In genomic region chr14:29976927-29977326, GRCm38 (mm10) we compare ENCODE assay signal across 17 mouse cellular contexts. TPM values are rescaled to one million over a fixed set of nuclear protein-coding genes. Genes with fewer than 3 reads are reported as not detected.
"Had no signal": no experiment of that assay in that cellular context is flagged by ENCODE, and none has a peak within 500 bp of the region (broad histone marks: within the 10 kb centered on the region; RNA-seq: fewer than 3 reads in every experiment).

No protein-coding gene starts in this region.

- H3K4me3 ChIP-seq: midbrain, embryonic 10.5 days; midbrain, embryonic 12.5 days; neural tube, embryonic 12.5 days; stomach, embryonic 15.5 days had no signal

- H3K4me1 ChIP-seq: stomach, embryonic 15.5 days had no signal

- H3K4me2 ChIP-seq: lung, embryonic 14.5 days; midbrain, embryonic 12.5 days; neural tube, embryonic 12.5 days; stomach, embryonic 15.5 days had no signal

- H3K9ac ChIP-seq: liver, embryonic 14.5 days; lung, embryonic 14.5 days; midbrain, embryonic 12.5 days; neural tube, embryonic 12.5 days; stomach, embryonic 15.5 days had no signal

- H3K9me3 ChIP-seq: stomach, embryonic 15.5 days had no signal

- H3K27me3 ChIP-seq: midbrain, embryonic 12.5 days; neural tube, embryonic 12.5 days; stomach, embryonic 15.5 days had no signal

- H3K27ac ChIP-seq: liver, embryonic 14.5 days; midbrain, embryonic 10.5 days; midbrain, embryonic 12.5 days; neural tube, embryonic 12.5 days; stomach, embryonic 15.5 days had no signal

- ATAC-seq: midbrain, embryonic 16.5 days had no signal

- DNase-seq: lung, adult 18-20 months; lung, embryonic 14.5 days; lung, postnatal 10 days; lung, postnatal 4 days; midbrain, embryonic 14.5 days; right cerebral cortex, postnatal 14 days; thymus, adult 2 months; thymus, postnatal 25 days had no signal

RNA-seq across cellular contexts. Expression of gene Il17rb, which starts 31.8 kb away (rescaled TPM):
- total RNA-seq: megakaryocyte-erythroid progenitor cell, adult 5-6 weeks; neutrophil, adult 5-6 weeks had no signal

RNA-seq across cellular contexts. Expression of gene Chdh, which starts 31.9 kb away (rescaled TPM):
- polyA plus RNA-seq: midbrain, embryonic 10.5 days; myocyte had no signal
